Mouse (Mus musculus) embryonic facial prominence, embryonic 12.5 days (tissue): ENCODE data around the gene Scube1. TPM values are rescaled to one million over a fixed set of nuclear protein-coding genes. Genes with fewer than 3 reads are reported as not detected.

Source experiments
- ATAC-seq: fragments of 200-750 bp; cut with Nextera tagmentation; 2 replicates; pipeline ENCODE4 v1.8.0; 2017; ENCODE audit not compliant: insufficient number of reproducible peaks, insufficient read depth, low FRiP score, low TSS enrichment
- H3K27ac ChIP-seq: fragments of 300-500 bp; sonication (generic); 2 replicates; pipeline ENCODE4 v1.5.1; 2016; ENCODE audit warnings: mild to moderate bottlenecking
- H3K27me3 ChIP-seq: fragments of 300-500 bp; sonication (generic); 2 replicates; pipeline ENCODE4 v1.6.1; 2016; ENCODE audit warnings: mild to moderate bottlenecking, moderate library complexity
- H3K36me3 ChIP-seq: fragments of 300-500 bp; sonication (generic); 2 replicates; pipeline ENCODE4 v1.6.1; 2016; ENCODE audit warnings: mild to moderate bottlenecking
- H3K4me1 ChIP-seq: fragments of 300-500 bp; sonication (generic); 2 replicates; pipeline ENCODE4 v1.6.1; 2016
- H3K4me2 ChIP-seq: fragments of 300-500 bp; sonication (generic); replicated peaks from 2 replicates; pipeline ENCODE4 v1.6.1; 2016; ENCODE audit warnings: mild to moderate bottlenecking, moderate library complexity
- H3K4me3 ChIP-seq: fragments of 300-500 bp; sonication (generic); 2 replicates; pipeline ENCODE4 v1.5.1; 2016; ENCODE audit warnings: mild to moderate bottlenecking
- H3K9ac ChIP-seq: fragments of 300-500 bp; sonication (generic); 2 replicates; pipeline ENCODE4 v1.6.1; 2016; ENCODE audit warnings: mild to moderate bottlenecking, moderate library complexity
- H3K9me3 ChIP-seq: fragments of 300-500 bp; sonication (generic); 2 replicates; pipeline ENCODE4 v1.6.1; 2016; ENCODE audit warnings: mild to moderate bottlenecking, moderate library complexity
- WGBS: fragments of 180-500 bp; shearing (Covaris S2); methylation state at CpG from one replicate; pipeline ENCODE4 v1.1.7; 2016; 5-methylcytosine and 5-hydroxymethylcytosine counted together
- polyA plus RNA-seq: library from polyadenylated mRNA; unstranded; fragments of >200 nt; fragmentation: Nextera tagmentation; extraction: Ambion mirVana; gene quantifications from 2 replicates; pipeline ENCODE4 v1.2.1, GENCODE M21; 2016

Gene Scube1
- polyA plus RNA-seq, 1 experiment from 2014 or later, result 48.4 TPM

- no peak overlapping the region for H3K4me2 ChIP-seq
- peaks cover 48% of the 10 kb centered on the region for H3K4me1 ChIP-seq
- no peaks in the 10 kb centered on the region for H3K36me3 ChIP-seq
- no peak overlapping the region for H3K4me3 ChIP-seq
- peak overlapping the region; percentile 84 for H3K27ac ChIP-seq
- ATAC-seq, result peak; percentile 55
- H3K27me3 ChIP-seq, result peaks cover 23% of the 10 kb centered on the region
- WGBS, result 11% methylated on average over 15 of the region's 15 CpGs
- H3K9me3 ChIP-seq, result no peaks in the 10 kb centered on the region
- H3K9ac ChIP-seq, result no peak overlapping the region
Measured at GRCm38 (mm10) chr15:83683051-83683561, 41.7 kb downstream of the Scube1 start.

- Histone ChIP-seq H3K4me2 (no peak overlapping the region), H3K9me3 (no peaks in the 10 kb centered on the region), H3K27me3 (peaks cover 20% of the 10 kb centered on the region), H3K27ac (no peak overlapping the region), H3K4me3 (no peak overlapping the region), H3K36me3 (no peaks in the 10 kb centered on the region), H3K9ac (no peak overlapping the region), H3K4me1 (peaks cover 55% of the 10 kb centered on the region)
- WGBS, result 83% methylated on average over 7 of the region's 7 CpGs
- no peak for ATAC-seq
Measured at GRCm38 (mm10) chr15:83680300-83680699, 44.5 kb downstream of the Scube1 start.

GRCm38 (mm10) chr15:83679729-83680128, 45.1 kb downstream of the Scube1 start:
- ATAC-seq, result no peak
- Histone ChIP-seq H3K4me1 (peaks cover 55% of the 10 kb centered on the region), H3K27ac (no peak overlapping the region), H3K9ac (no peak overlapping the region), H3K4me3 (no peak overlapping the region), H3K36me3 (no peaks in the 10 kb centered on the region), H3K9me3 (no peaks in the 10 kb centered on the region), H3K4me2 (no peak overlapping the region), H3K27me3 (peaks cover 20% of the 10 kb centered on the region)
- 69% methylated on average over 5 of the region's 5 CpGs for WGBS

- Histone ChIP-seq H3K27ac (peak overlapping the region; percentile 79), H3K4me1 (peaks cover 52% of the 10 kb centered on the region), H3K36me3 (no peaks in the 10 kb centered on the region), H3K9ac (no peak overlapping the region), H3K27me3 (peaks cover 20% of the 10 kb centered on the region), H3K9me3 (no peaks in the 10 kb centered on the region), H3K4me2 (peak overlapping the region; percentile 23; the same call in 1 of the 2 replicates), H3K4me3 (no peak overlapping the region)
- ATAC-seq, result no peak
- WGBS, result 4% methylated on average over 11 of the region's 11 CpGs
Measured at GRCm38 (mm10) chr15:83678606-83679005, 46.2 kb downstream of the Scube1 start.

GRCm38 (mm10) chr15:83678089-83678488, 46.7 kb downstream of the Scube1 start:
- H3K4me2 ChIP-seq, result peak overlapping the region; percentile 23; the same call in 1 of the 2 replicates
- H3K4me3 ChIP-seq, result no peak overlapping the region
- no peak for ATAC-seq
- WGBS, result 5% methylated on average over 7 of the region's 7 CpGs
- peak overlapping the region; percentile 66 for H3K27ac ChIP-seq
- no peaks in the 10 kb centered on the region for H3K9me3 ChIP-seq
- no peaks in the 10 kb centered on the region for H3K36me3 ChIP-seq
- peaks cover 20% of the 10 kb centered on the region for H3K27me3 ChIP-seq
- peaks cover 48% of the 10 kb centered on the region for H3K4me1 ChIP-seq
- no peak overlapping the region for H3K9ac ChIP-seq

- H3K4me3 ChIP-seq, result no peak overlapping the region
Measured at GRCm38 (mm10) chr15:83677098-83677497, 47.7 kb downstream of the Scube1 start.

GRCm38 (mm10) chr15:83676286-83676685, 48.5 kb downstream of the Scube1 start:
- peaks cover 38% of the 10 kb centered on the region for H3K4me1 ChIP-seq
- H3K27me3 ChIP-seq, result peaks cover 21% of the 10 kb centered on the region
- no peak for ATAC-seq
- H3K4me2 ChIP-seq, result no peak overlapping the region
- H3K4me3 ChIP-seq, result no peak overlapping the region
- no peaks in the 10 kb centered on the region for H3K9me3 ChIP-seq
- no peak overlapping the region for H3K27ac ChIP-seq
- no peak overlapping the region for H3K9ac ChIP-seq
- 91% methylated on average over 3 of the region's 3 CpGs for WGBS
- peaks cover 3% of the 10 kb centered on the region; the same call in 1 of the 2 replicates for H3K36me3 ChIP-seq

More at GRCm38 (mm10) chr15:83677098-83677497, 47.7 kb downstream of the Scube1 start:
- Histone ChIP-seq H3K27me3 (peaks cover 20% of the 10 kb centered on the region), H3K27ac (no peak overlapping the region), H3K9me3 (no peaks in the 10 kb centered on the region), H3K36me3 (no peaks in the 10 kb centered on the region), H3K9ac (no peak overlapping the region), H3K4me2 (no peak overlapping the region), H3K4me1 (peaks cover 39% of the 10 kb centered on the region)
- WGBS, result 95% methylated on average over 6 of the region's 6 CpGs
- ATAC-seq, result peak; percentile 60; the same call in 1 of the 2 replicates

GRCm38 (mm10) chr15:83673621-83674020, 51.2 kb downstream of the Scube1 start:
- H3K4me2 ChIP-seq, result no peak overlapping the region
- no peak overlapping the region for H3K27ac ChIP-seq
- no peak overlapping the region for H3K9ac ChIP-seq
- 18% methylated on average over 3 of the region's 3 CpGs for WGBS
- ATAC-seq, result no peak
- 0 out of 2 replicates have a peak, but pooled peaks cover 7% of the 10 kb centered on the region for H3K27me3 ChIP-seq
- H3K9me3 ChIP-seq, result no peaks in the 10 kb centered on the region
- H3K36me3 ChIP-seq, result peaks cover 7% of the 10 kb centered on the region; the same call in 1 of the 2 replicates
- peaks cover 15% of the 10 kb centered on the region for H3K4me1 ChIP-seq
- no peak overlapping the region for H3K4me3 ChIP-seq

- peaks cover 3% of the 10 kb centered on the region for H3K4me1 ChIP-seq
- no peak for ATAC-seq
- H3K27ac ChIP-seq, result no peak overlapping the region
- WGBS, result 66% methylated on average over 6 of the region's 6 CpGs
- H3K36me3 ChIP-seq, result peaks cover 7% of the 10 kb centered on the region; the same call in 1 of the 2 replicates
- no peak overlapping the region for H3K9ac ChIP-seq
- H3K4me3 ChIP-seq, result no peak overlapping the region
- H3K4me2 ChIP-seq, result no peak overlapping the region
- H3K27me3 ChIP-seq, result 0 out of 2 replicates have a peak, but pooled peaks cover 2% of the 10 kb centered on the region
- H3K9me3 ChIP-seq, result no peaks in the 10 kb centered on the region
Measured at GRCm38 (mm10) chr15:83667501-83667900, 57.3 kb downstream of the Scube1 start.

- Histone ChIP-seq H3K9me3 (no peaks in the 10 kb centered on the region), H3K27ac (no peak overlapping the region), H3K4me3 (no peak overlapping the region), H3K4me2 (no peak overlapping the region), H3K27me3 (no peaks in the 10 kb centered on the region), H3K36me3 (peaks cover 5% of the 10 kb centered on the region; the same call in 1 of the 2 replicates), H3K9ac (no peak overlapping the region), H3K4me1 (peaks cover 9% of the 10 kb centered on the region)
- no peak for ATAC-seq
- 86% methylated on average over 10 of the region's 10 CpGs for WGBS
Measured at GRCm38 (mm10) chr15:83666418-83666817, 58.4 kb downstream of the Scube1 start.

- WGBS, result 89% methylated on average over 6 of the region's 6 CpGs
- Histone ChIP-seq H3K9me3 (no peaks in the 10 kb centered on the region), H3K9ac (no peak overlapping the region), H3K27ac (no peak overlapping the region), H3K4me1 (peaks cover 9% of the 10 kb centered on the region), H3K36me3 (0 out of 2 replicates have a peak, but pooled peaks cover under 1% of the 10 kb centered on the region), H3K4me2 (no peak overlapping the region), H3K4me3 (no peak overlapping the region), H3K27me3 (no peaks in the 10 kb centered on the region)
- no peak for ATAC-seq
Measured at GRCm38 (mm10) chr15:83665993-83666392, 58.8 kb downstream of the Scube1 start.

GRCm38 (mm10) chr15:83664722-83665121, 60.1 kb downstream of the Scube1 start:
- no peaks in the 10 kb centered on the region for H3K27me3 ChIP-seq
- H3K4me1 ChIP-seq, result peaks cover 9% of the 10 kb centered on the region
- H3K9me3 ChIP-seq, result no peaks in the 10 kb centered on the region
- no peak overlapping the region for H3K4me2 ChIP-seq
- WGBS, result 47% methylated on average over 5 of the region's 5 CpGs
- H3K4me3 ChIP-seq, result no peak overlapping the region
- H3K36me3 ChIP-seq, result no peaks in the 10 kb centered on the region
- no peak for ATAC-seq
- H3K9ac ChIP-seq, result no peak overlapping the region
- H3K27ac ChIP-seq, result no peak overlapping the region
